Mouse (Mus musculus): ENCODE results near the gene 7530416G11Rik. TPM values are rescaled to one million over a fixed set of nuclear protein-coding genes. Genes with fewer than 3 reads are reported as not detected.

The 7530416G11Rik gene
- polyA plus RNA-seq, 2 experiments = not detected

- ATAC-seq (ENCODE audit: insufficient read depth) (no peak), DNase-seq (ENCODE audit: low read depth in 3 of 3, low spot score in 3 of 3) (no peak)
- Histone ChIP-seq H3K9ac (replicated peaks) (no peak overlapping the region), H3K27ac (no peak overlapping the region), H3K4me2 (ENCODE audit: low read depth) (no peak overlapping the region), H3K36me3 (replicated peaks; ENCODE audit: control insufficient read depth, insufficient read depth, low read depth) (no peaks in the 10 kb centered on the region), H3K9me3 (ENCODE audit: control insufficient read depth, low read length) (no peaks in the 10 kb centered on the region), H3K4me1 (replicated peaks; ENCODE audit: control insufficient read depth in 2 of 2, insufficient read depth in 2 of 2, low read length in 1 of 2) (no peaks in the 10 kb centered on the region; a peak in 1 of 4 replicates), H3K4me3 (ENCODE audit: insufficient read depth in 1 of 2, low read depth in 2 of 2, low read length in 2 of 2) (no peak overlapping the region), H3K27me3 (ENCODE audit: control insufficient read depth, insufficient read depth, low read length) (no peaks in the 10 kb centered on the region; the same call in none of the 2 replicates)
- TF ChIP-seq CTCF (IDR thresholded peaks at IDR 0.05; ENCODE audit: low read depth) (no peak), EP300 (IDR thresholded peaks at IDR 0.05; ENCODE audit: low read depth) (no peak)
- 13% methylated on average over 14 of the region's 14 CpGs for WGBS (ENCODE audit: insufficient replicate concordance)
Observed at GRCm38 (mm10) chr15:85523173-85523991, 20.4 kb upstream of the 7530416G11Rik start.

GRCm38 (mm10) chr15:85519438-85519837, 16.4 kb upstream of the 7530416G11Rik start:
- ATAC-seq (ENCODE audit: insufficient read depth) = no peak
- no peak for TF ChIP-seq EP300 (IDR thresholded peaks at IDR 0.05; ENCODE audit: low read depth)
- TF ChIP-seq CTCF (IDR thresholded peaks at IDR 0.05; ENCODE audit: low read depth) = no peak

GRCm38 (mm10) chr15:85507370-85508014, 4.5 kb upstream of the 7530416G11Rik start:
- H3K9me3 ChIP-seq (ENCODE audit: control insufficient read depth, low read length) = no peaks in the 10 kb centered on the region
- H3K27ac ChIP-seq = no peak overlapping the region
- no peak for DNase-seq (ENCODE audit: low read depth in 3 of 3, low spot score in 3 of 3)
- no peak for ATAC-seq (ENCODE audit: insufficient read depth)
- TF ChIP-seq CTCF (IDR thresholded peaks at IDR 0.05; ENCODE audit: low read depth) (no peak), EP300 (IDR thresholded peaks at IDR 0.05; ENCODE audit: low read depth) (no peak)
- H3K4me2 ChIP-seq (ENCODE audit: low read depth) = no peak overlapping the region
- H3K4me3 ChIP-seq (ENCODE audit: insufficient read depth in 1 of 2, low read depth in 2 of 2, low read length in 2 of 2) = no peak overlapping the region
- no peak overlapping the region for H3K9ac ChIP-seq (replicated peaks)
- H3K36me3 ChIP-seq (replicated peaks; ENCODE audit: control insufficient read depth, insufficient read depth, low read depth) = no peaks in the 10 kb centered on the region
- WGBS (ENCODE audit: insufficient replicate concordance) = 69% methylated on average over 32 of the region's 32 CpGs
- H3K27me3 ChIP-seq (ENCODE audit: control insufficient read depth, insufficient read depth, low read length) = no peaks in the 10 kb centered on the region
- no peaks in the 10 kb centered on the region for H3K4me1 ChIP-seq (replicated peaks; ENCODE audit: control insufficient read depth in 2 of 2, insufficient read depth in 2 of 2, low read length in 1 of 2)

More at GRCm38 (mm10) chr15:85519438-85519837, 16.4 kb upstream of the 7530416G11Rik start:
- H3K27me3 ChIP-seq (ENCODE audit: control insufficient read depth, insufficient read depth, low read length) = no peaks in the 10 kb centered on the region; the same call in none of the 2 replicates
- H3K27ac ChIP-seq = no peak overlapping the region
- H3K4me3 ChIP-seq (ENCODE audit: insufficient read depth in 1 of 2, low read depth in 2 of 2, low read length in 2 of 2) = no peak overlapping the region
- no peak for DNase-seq (ENCODE audit: low read depth in 3 of 3, low spot score in 3 of 3)
- WGBS (ENCODE audit: insufficient replicate concordance) = 42% methylated on average over 4 of the region's 4 CpGs
- H3K9me3 ChIP-seq (ENCODE audit: control insufficient read depth, low read length) = no peaks in the 10 kb centered on the region
- no peaks in the 10 kb centered on the region; a peak in 1 of 4 replicates for H3K4me1 ChIP-seq (replicated peaks; ENCODE audit: control insufficient read depth in 2 of 2, insufficient read depth in 2 of 2, low read length in 1 of 2)
- no peak overlapping the region for H3K9ac ChIP-seq (replicated peaks)
- no peak overlapping the region for H3K4me2 ChIP-seq (ENCODE audit: low read depth)
- H3K36me3 ChIP-seq (replicated peaks; ENCODE audit: control insufficient read depth, insufficient read depth, low read depth) = no peaks in the 10 kb centered on the region

- H3K27ac ChIP-seq = no peak overlapping the region
Observed at GRCm38 (mm10) chr15:85506680-85507079, 3.7 kb upstream of the 7530416G11Rik start.

More at GRCm38 (mm10) chr15:85506680-85507079, 3.7 kb upstream of the 7530416G11Rik start:
- TF ChIP-seq CTCF (IDR thresholded peaks at IDR 0.05; ENCODE audit: low read depth) (no peak), EP300 (IDR thresholded peaks at IDR 0.05; ENCODE audit: low read depth) (no peak)
- DNase-seq (ENCODE audit: low read depth in 3 of 3, low spot score in 3 of 3) (no peak), ATAC-seq (ENCODE audit: insufficient read depth) (no peak)
- Histone ChIP-seq H3K4me3 (ENCODE audit: insufficient read depth in 1 of 2, low read depth in 2 of 2, low read length in 2 of 2) (no peak overlapping the region), H3K9ac (replicated peaks) (no peak overlapping the region), H3K36me3 (replicated peaks; ENCODE audit: control insufficient read depth, insufficient read depth, low read depth) (no peaks in the 10 kb centered on the region), H3K4me1 (replicated peaks; ENCODE audit: control insufficient read depth in 2 of 2, insufficient read depth in 2 of 2, low read length in 1 of 2) (no peaks in the 10 kb centered on the region), H3K9me3 (ENCODE audit: control insufficient read depth, low read length) (no peaks in the 10 kb centered on the region), H3K27me3 (ENCODE audit: control insufficient read depth, insufficient read depth, low read length) (no peaks in the 10 kb centered on the region), H3K4me2 (ENCODE audit: low read depth) (no peak overlapping the region)
- WGBS (ENCODE audit: insufficient replicate concordance) = 11% methylated on average over 1 of the region's 1 CpGs
